Mouse (Mus musculus) MEL (cell line): ENCODE measurements around the gene Dynlt1f.
"Not testable (repeated sequence)": the region's sequence is repeated elsewhere in the genome, so short reads cannot be mapped to it uniquely, and the experiment has no call there.

Experiments
- CHD2 ChIP-seq: IDR thresholded peaks from 2 replicates; pipeline ENCODE4 v1.6.1; 2011; ENCODE audit warnings: low read length, improper control_type of control experiment
- CTCF ChIP-seq, 3 experiments: IDR thresholded peaks in 2 of 3; conservative IDR thresholded peaks in 1 of 3; 2 replicates each; pipeline ENCODE4 v1.5.1; 2011 to 2012; ENCODE audit warnings: low read length in 3 of 3, low read depth in 2 of 3, mild to moderate bottlenecking in 2 of 3, improper control_type of control experiment in 1 of 3, inconsistent platforms in 1 of 3, mixed read lengths in 1 of 3, moderate library complexity in 1 of 3; ENCODE audit not compliant: control insufficient read depth in 1 of 3, insufficient read depth in 1 of 3, poor library complexity in 1 of 3, severe bottlenecking in 1 of 3
- GABPA ChIP-seq: IDR thresholded peaks from 2 replicates; pipeline ENCODE4 v1.6.1; 2012; ENCODE audit warnings: low read depth, mild to moderate bottlenecking, inconsistent platforms, low read length, improper control_type of control experiment, moderate library complexity
- KAT2A ChIP-seq: conservative IDR thresholded peaks from 2 replicates; pipeline ENCODE4 v1.6.1; 2012; ENCODE audit warnings: low read depth, low read length, improper control_type of control experiment, inconsistent platforms
- MAFK ChIP-seq: IDR thresholded peaks from 2 replicates; pipeline ENCODE4 v1.6.1; 2011; ENCODE audit warnings: low read depth, mild to moderate bottlenecking, low read length, improper control_type of control experiment, borderline replicate concordance
- MYB ChIP-seq: IDR thresholded peaks from 2 replicates; pipeline ENCODE4 v1.6.1; 2011; ENCODE audit warnings: mild to moderate bottlenecking, low read depth, low read length, improper control_type of control experiment
- POLR2A ChIP-seq, 2 experiments: IDR thresholded peaks; 2 replicates each; pipeline ENCODE4 v1.6.1; 2011 to 2012; ENCODE audit warnings: low read length in 2 of 2, mild to moderate bottlenecking in 2 of 2, control low read depth in 1 of 2, improper control_type of control experiment in 1 of 2, low read depth in 1 of 2, moderate library complexity in 1 of 2; ENCODE audit not compliant: control insufficient read depth in 1 of 2, insufficient read depth in 1 of 2, poor library complexity in 1 of 2
- SMC3 ChIP-seq: IDR thresholded peaks from 2 replicates; pipeline ENCODE4 v1.6.1; 2011; ENCODE audit warnings: low read depth, low read length, improper control_type of control experiment
- ZKSCAN1 ChIP-seq: IDR thresholded peaks from 2 replicates; pipeline ENCODE4 v1.6.1; 2012; ENCODE audit warnings: low read depth, mild to moderate bottlenecking, inconsistent platforms, low read length, improper control_type of control experiment, moderate library complexity

DNA sequence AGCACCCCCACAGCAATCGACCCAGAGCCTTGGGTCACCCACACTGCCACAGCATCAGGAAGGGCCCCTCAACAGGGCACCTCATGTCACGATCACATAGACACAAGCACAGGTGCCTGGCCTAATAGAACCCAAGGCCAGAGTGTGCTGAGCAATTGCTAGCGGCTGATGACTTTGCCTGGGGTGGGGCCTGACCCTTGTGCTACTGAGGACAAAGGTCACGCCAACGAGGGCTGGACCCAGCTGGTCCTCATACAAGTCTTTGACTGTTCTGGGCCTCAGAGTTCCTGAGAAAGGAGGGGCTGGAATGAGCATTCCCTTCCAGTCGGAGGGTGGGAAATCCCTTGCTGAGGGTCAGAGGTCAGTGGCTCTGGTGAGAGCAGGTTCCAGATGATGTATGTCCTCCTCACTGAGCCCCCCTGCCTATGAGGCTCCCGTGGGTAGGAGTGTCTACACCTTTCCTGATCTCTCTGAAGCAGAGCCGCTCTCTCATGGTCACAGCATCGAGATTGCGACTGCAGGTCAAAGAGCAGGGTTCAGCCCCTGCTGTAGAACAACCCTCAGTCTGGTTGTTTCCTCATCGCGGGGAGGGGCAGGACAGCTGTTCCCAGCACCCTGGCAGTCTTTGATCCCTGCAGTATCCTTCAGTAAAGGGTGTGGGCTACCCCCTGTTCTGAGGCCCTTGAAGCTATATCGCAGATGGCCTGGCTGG, 37.9 kb downstream of the Dynlt1f start:
- not testable (repeated sequence) for TF ChIP-seq CHD2; POLR2A (IDR thresholded peaks at IDR 0.05; ENCODE audit: control insufficient read depth in 1 of 2, insufficient read depth in 1 of 2, low read depth in 1 of 2, low read length in 2 of 2, poor library complexity in 1 of 2); ZKSCAN1; GABPA; MAFK; MYB; SMC3; KAT2A; CTCF (IDR thresholded peaks at IDR 0.05 in 2 of 3, conservative IDR thresholded peaks at IDR 0.05 in 1 of 3; ENCODE audit: control insufficient read depth in 1 of 3, insufficient read depth in 1 of 3, low read depth in 2 of 3, low read length in 3 of 3, poor library complexity in 1 of 3, severe bottlenecking in 1 of 3)
